Mouse (Mus musculus) myocyte (in vitro differentiated cells): ENCODE measurements around the gene E2f6. TPM values are rescaled to one million over a fixed set of nuclear protein-coding genes. Genes with fewer than 3 reads are reported as not detected.

Experiments
- H3K27me3 ChIP-seq: one replicate; pipeline ENCODE4 v1.6.1; 2011; ENCODE audit not compliant: control insufficient read depth, insufficient read depth, insufficient read length
- H3K36me3 ChIP-seq: one replicate; pipeline ENCODE4 v1.6.1; 2011; ENCODE audit not compliant: control insufficient read depth, insufficient read depth
- H3K4me2 ChIP-seq: one replicate; pipeline ENCODE4 v1.6.1; 2011; ENCODE audit warnings: low read depth, control low read depth
- H3K4me3 ChIP-seq: one replicate; pipeline ENCODE4 v1.5.1; 2011; ENCODE audit warnings: mild to moderate bottlenecking, control low read depth, moderate library complexity
- H3K79me2 ChIP-seq: one replicate; pipeline ENCODE4 v1.6.1; 2011; ENCODE audit not compliant: control insufficient read depth, insufficient read depth
- H3ac ChIP-seq: one replicate; pipeline ENCODE4 v1.6.1; 2011; ENCODE audit not compliant: control insufficient read depth, insufficient read length
- CEBPB ChIP-seq: IDR thresholded peaks from 2 replicates; pipeline ENCODE4 v1.6.1; 2011; ENCODE audit warnings: mild to moderate bottlenecking, moderate library complexity; ENCODE audit not compliant: poor library complexity, insufficient read depth, severe bottlenecking
- E2F4 ChIP-seq: IDR thresholded peaks from one replicate; pipeline ENCODE4 v1.6.1; 2011; ENCODE audit warnings: mild to moderate bottlenecking, control low read depth, moderate library complexity; ENCODE audit not compliant: insufficient read depth
- MAX ChIP-seq: IDR thresholded peaks from one replicate; pipeline ENCODE4 v1.6.1; 2011; ENCODE audit warnings: low read depth, mild to moderate bottlenecking, control low read depth
- MYOD1 ChIP-seq, 3 experiments: IDR thresholded peaks; one replicate each; pipeline ENCODE4 v1.6.1; 2011; ENCODE audit warnings: control low read depth in 2 of 3, low read depth in 2 of 3, mild to moderate bottlenecking in 2 of 3, moderate library complexity in 1 of 3; ENCODE audit not compliant: insufficient read length in 2 of 3, control insufficient read depth in 1 of 3
- MYOG ChIP-seq, 3 experiments: IDR thresholded peaks; one replicate each; pipeline ENCODE4 v1.6.1; 2011; ENCODE audit warnings: control low read depth in 2 of 3, low read depth in 2 of 3, mild to moderate bottlenecking in 2 of 3; ENCODE audit not compliant: insufficient read length in 2 of 3, control insufficient read depth in 1 of 3, insufficient read depth in 1 of 3
- POLR2A ChIP-seq: IDR thresholded peaks from one replicate; pipeline ENCODE4 v1.6.1; 2011; ENCODE audit warnings: low read depth, mild to moderate bottlenecking, control low read depth, moderate library complexity; ENCODE audit not compliant: insufficient read length
- POLR2AphosphoS2 ChIP-seq: IDR thresholded peaks from one replicate; pipeline ENCODE4 v1.6.1; 2011; ENCODE audit warnings: low read depth, control low read depth; ENCODE audit not compliant: insufficient read length
- REST ChIP-seq: IDR thresholded peaks from one replicate; pipeline ENCODE4 v1.6.1; 2011; ENCODE audit warnings: mild to moderate bottlenecking, control low read depth, moderate library complexity; ENCODE audit not compliant: insufficient read depth, insufficient read length
- SRF ChIP-seq: IDR thresholded peaks from one replicate; pipeline ENCODE4 v1.6.1; 2011; ENCODE audit warnings: low read depth; ENCODE audit not compliant: control insufficient read depth, insufficient read length
- TCF12 ChIP-seq: IDR thresholded peaks from one replicate; pipeline ENCODE4 v1.6.1; 2011; ENCODE audit warnings: mild to moderate bottlenecking, control low read depth; ENCODE audit not compliant: poor library complexity, insufficient read depth, severe bottlenecking
- TCF3 ChIP-seq: IDR thresholded peaks from one replicate; pipeline ENCODE4 v1.6.1; 2011; ENCODE audit warnings: low read depth, control low read depth; ENCODE audit not compliant: insufficient read length
- USF1 ChIP-seq: IDR thresholded peaks from one replicate; pipeline ENCODE4 v1.6.1; 2011; ENCODE audit warnings: low read depth, mild to moderate bottlenecking, control low read depth, moderate library complexity
- polyA plus RNA-seq: library from polyadenylated mRNA; unstranded; fragments of >200 nt; fragmentation: generic; extraction: Trizol; gene quantifications from one replicate; pipeline ENCODE4 v1.2.1, GENCODE M21; 2012; ENCODE audit warnings: missing spikeins

Gene E2f6
- polyA plus RNA-seq, 1 experiment, result 16.2 TPM

DNA sequence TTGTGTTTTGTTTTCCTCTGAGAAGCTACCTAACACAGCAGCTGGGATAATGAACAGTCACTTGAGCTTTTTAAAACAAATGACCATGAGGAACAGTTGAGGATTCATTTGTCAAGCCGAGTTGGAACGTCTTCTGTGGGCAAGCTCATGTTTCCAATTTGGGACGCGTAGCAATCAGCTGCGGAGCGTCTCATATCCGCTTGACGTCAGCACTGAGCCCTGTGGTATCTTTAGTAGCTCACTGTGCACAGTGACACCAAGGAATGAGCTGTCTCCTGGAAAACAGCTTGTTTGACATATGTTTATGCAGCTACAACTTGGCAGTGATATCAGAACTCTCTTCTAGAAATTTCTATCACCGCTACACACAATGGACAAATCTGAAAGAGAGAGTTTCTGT lies 25.4 kb downstream of the E2f6 start:
- Histone ChIP-seq H3K27me3 (no peaks in the 10 kb centered on the region), H3ac (no peak overlapping the region), H3K36me3 (no peaks in the 10 kb centered on the region), H3K4me3 (no peak overlapping the region), H3K79me2 (no peaks in the 10 kb centered on the region), H3K4me2 (peak overlapping the region; percentile 89)
- TF ChIP-seq TCF3, result no peak
- TF ChIP-seq POLR2AphosphoS2, result no peak
- no peak for TF ChIP-seq USF1
- no peak for TF ChIP-seq E2F4
- TF ChIP-seq REST, result no peak
- TF ChIP-seq CEBPB, result 0 out of 2 replicates have a peak, but pooled peaks have one; percentile 11
- TF ChIP-seq MYOG (IDR thresholded peaks at IDR 0.05; ENCODE audit: control insufficient read depth in 1 of 3, insufficient read depth in 1 of 3, insufficient read length in 2 of 3, low read depth in 2 of 3), result peak in 2 of 3 experiments; percentile 70 to 78
- no peak for TF ChIP-seq POLR2A
- TF ChIP-seq TCF12, result peak; percentile 58
- TF ChIP-seq SRF, result no peak
- peak; percentile 8 to 71 (median 18) for TF ChIP-seq MYOD1 (IDR thresholded peaks at IDR 0.05; ENCODE audit: control insufficient read depth in 1 of 3, insufficient read length in 2 of 3, low read depth in 2 of 3)
- no peak for TF ChIP-seq MAX

DNA sequence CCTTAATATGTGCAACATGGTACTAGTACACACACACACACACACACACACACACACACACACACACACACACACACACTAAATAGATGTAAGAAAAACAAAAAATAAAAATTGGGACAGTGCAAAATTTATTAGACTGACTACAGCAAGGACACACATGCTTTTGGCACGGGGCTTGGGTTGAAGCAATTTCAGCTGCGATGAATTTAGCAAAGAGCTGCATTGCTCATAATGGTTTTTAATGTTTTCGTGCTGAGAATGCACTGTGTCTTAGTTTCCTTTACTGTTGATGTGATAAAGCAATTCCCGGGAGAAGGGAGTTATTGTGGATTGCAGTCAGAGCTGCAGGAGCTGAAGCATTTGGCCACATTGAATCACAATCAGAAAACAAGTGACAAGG lies 27.0 kb downstream of the E2f6 start:
- Histone ChIP-seq H3K4me3 (no peak overlapping the region), H3K27me3 (no peaks in the 10 kb centered on the region), H3K36me3 (no peaks in the 10 kb centered on the region), H3K4me2 (no peak overlapping the region), H3ac (no peak overlapping the region), H3K79me2 (no peaks in the 10 kb centered on the region)
- no peak for TF ChIP-seq REST
- TF ChIP-seq MYOG (IDR thresholded peaks at IDR 0.05; ENCODE audit: control insufficient read depth in 1 of 3, insufficient read depth in 1 of 3, insufficient read length in 2 of 3, low read depth in 2 of 3), result no peak
- no peak for TF ChIP-seq POLR2A
- TF ChIP-seq MYOD1 (IDR thresholded peaks at IDR 0.05; ENCODE audit: control insufficient read depth in 1 of 3, insufficient read length in 2 of 3, low read depth in 2 of 3), result no peak
- TF ChIP-seq SRF, result no peak
- TF ChIP-seq E2F4, result no peak
- no peak for TF ChIP-seq TCF3
- TF ChIP-seq USF1, result no peak
- TF ChIP-seq CEBPB, result no peak
- TF ChIP-seq TCF12, result no peak
- no peak for TF ChIP-seq MAX
- TF ChIP-seq POLR2AphosphoS2, result no peak

DNA sequence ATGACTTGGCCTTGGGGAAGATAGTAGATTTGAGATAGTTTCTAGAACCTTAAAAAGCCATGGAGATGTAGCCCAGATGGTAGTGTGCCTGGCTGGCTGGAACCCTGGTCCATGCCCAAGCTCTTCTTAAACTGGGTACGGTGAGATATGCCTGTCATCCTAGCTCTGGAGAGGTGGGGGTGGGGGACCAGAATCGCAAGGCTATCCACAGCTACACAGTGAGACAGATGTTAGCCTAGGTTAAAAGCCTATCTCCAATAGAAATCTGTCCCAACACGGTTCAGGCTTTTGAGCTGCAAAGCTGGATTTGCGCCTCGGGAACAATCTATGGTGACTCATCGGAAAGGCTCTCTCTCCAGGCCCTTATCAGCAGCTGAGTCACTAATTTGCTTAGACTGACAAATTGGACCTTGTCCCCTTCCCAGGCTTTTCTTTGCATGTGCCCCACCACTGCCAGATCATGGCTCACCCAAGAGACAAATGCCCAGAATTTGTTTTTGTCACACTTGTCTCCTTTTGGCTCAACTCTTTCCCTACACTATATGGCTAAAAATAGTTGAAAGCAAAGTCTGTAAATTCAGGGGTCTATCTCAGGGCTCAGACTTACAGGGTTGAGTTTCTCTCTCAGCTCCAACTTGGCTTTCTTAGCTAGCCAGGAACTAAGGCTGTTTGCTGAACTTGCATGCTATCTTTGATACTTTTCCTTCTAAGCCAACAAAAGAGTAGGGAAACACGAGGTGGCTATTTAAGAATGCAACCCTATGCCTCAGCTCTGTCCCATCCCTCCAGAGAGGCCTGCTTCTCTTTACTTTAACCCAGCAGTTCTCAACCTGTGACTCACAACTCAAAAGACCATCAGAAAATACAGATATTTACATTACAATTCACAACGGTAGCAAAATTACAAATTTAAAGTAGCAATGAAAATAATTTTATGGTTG lies 30.3 kb downstream of the E2f6 start:
- Histone ChIP-seq H3K4me3 (no peak overlapping the region), H3K4me2 (peak overlapping the region; percentile 72)
- TF ChIP-seq MYOD1 (IDR thresholded peaks at IDR 0.05; ENCODE audit: control insufficient read depth in 1 of 3, insufficient read length in 2 of 3, low read depth in 2 of 3) (peak in 1 of 3 experiments; percentile 10), E2F4 (no peak)

DNA sequence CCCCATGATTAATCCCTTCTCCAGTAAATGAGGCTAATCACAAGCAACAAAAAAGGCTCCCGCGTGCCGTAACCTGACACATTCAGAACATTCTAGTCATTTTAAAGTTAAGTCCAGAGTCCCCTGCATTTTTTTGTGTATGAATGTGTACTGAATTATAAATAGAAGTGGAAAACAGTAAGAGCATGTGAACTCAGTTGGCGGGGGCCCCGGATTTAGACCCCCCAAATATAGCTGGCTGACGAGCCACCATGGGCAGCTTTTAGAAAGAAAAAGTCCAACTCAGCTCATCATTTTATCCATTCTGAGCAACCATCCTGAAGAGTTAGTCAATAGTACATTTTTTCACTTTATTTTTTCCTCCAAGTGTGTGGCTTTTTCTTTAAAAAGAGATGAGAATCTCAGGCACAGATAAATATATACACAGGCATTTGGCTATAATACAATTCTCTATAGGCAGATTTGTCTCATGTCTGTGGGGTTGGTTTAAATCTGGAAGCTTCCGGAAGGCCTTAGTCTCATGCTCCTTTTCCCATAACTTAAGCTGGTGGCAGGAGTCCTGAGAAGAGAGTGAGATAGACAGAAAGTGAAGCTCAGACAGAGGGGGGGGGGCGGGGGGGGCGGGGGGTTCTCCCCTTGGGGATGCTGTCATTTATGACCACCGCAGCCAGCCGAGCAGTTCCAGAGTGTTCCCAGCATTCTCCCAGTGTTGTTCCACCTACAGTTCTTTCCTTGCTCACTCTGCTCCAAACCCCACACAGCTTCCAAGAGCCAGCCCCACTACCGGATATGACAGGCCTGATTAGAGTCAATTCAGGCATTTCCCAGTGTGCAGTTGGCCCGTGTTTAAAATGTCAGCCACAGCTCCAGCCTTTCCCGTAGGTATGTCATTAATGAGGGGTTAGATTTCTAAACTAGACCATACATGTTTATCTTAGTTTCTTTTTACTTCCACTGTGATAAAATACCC lies 34.1 kb downstream of the E2f6 start:
- Histone ChIP-seq H3K36me3 (no peaks in the 10 kb centered on the region), H3K79me2 (no peaks in the 10 kb centered on the region), H3K27me3 (no peaks in the 10 kb centered on the region), H3ac (no peak overlapping the region), H3K4me3 (no peak overlapping the region), H3K4me2 (no peak overlapping the region)
- TF ChIP-seq TCF12 (no peak), REST (no peak), MYOD1 (IDR thresholded peaks at IDR 0.05; ENCODE audit: control insufficient read depth in 1 of 3, insufficient read length in 2 of 3, low read depth in 2 of 3) (no peak), MAX (no peak), MYOG (IDR thresholded peaks at IDR 0.05; ENCODE audit: control insufficient read depth in 1 of 3, insufficient read depth in 1 of 3, insufficient read length in 2 of 3, low read depth in 2 of 3) (no peak), POLR2AphosphoS2 (no peak), E2F4 (no peak)

More for the DNA sequence above, 30.3 kb downstream of the E2f6 start:
- H3ac ChIP-seq, result no peak overlapping the region
- no peaks in the 10 kb centered on the region for H3K27me3 ChIP-seq
- H3K79me2 ChIP-seq, result no peaks in the 10 kb centered on the region
- H3K36me3 ChIP-seq, result no peaks in the 10 kb centered on the region
